Mouse (Mus musculus) adrenal gland, adult 18-20 months (tissue): ENCODE measurements at regions not wholly inside any gene's neighbourhood (a gene's known extent, or its start where the extent isn't known, plus 50 kb on each side); places are given as distances from the start of the nearest gene placed in this dataset.
"Not testable (repeated sequence)": the region's sequence is repeated elsewhere in the genome, so short reads cannot be mapped to it uniquely, and the experiment has no call there.

Experiments
- DNase-seq, 2 experiments: peaks; one replicate each; pipeline ENCODE4 v3.0.0; 2021 to 2022; ENCODE audit warnings: low spot score in 2 of 2

- no peak for DNase-seq
Measured at GRCm38 (mm10) chr1:107677404-107677803, 87.6 kb downstream of the Serpinb8 start.

- no peak for DNase-seq
Measured at GRCm38 (mm10) chr1:107696858-107697257, 107.1 kb downstream of the Serpinb8 start.

- no peak for DNase-seq
Measured at GRCm38 (mm10) chr1:107706108-107706548, 116.3 kb downstream of the Serpinb8 start.

DNA sequence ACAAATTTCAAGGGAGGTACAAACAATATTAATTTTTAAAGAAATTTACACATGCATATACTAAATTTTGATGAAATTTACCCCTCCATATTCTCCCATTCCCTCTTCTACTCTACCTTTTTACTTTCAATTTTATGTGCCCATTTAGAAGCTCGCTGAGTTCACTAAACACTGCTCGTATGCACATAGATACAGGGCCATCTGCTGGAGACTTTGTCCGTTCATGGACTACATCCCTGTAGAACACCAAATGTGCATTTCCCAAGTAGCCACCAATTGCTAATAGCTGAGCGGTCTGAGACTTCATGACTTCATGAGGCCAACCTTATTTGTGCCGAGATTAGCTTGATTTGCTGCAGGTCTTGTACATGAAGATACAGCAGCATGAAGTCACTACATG, 118.8 kb downstream of the Serpinb8 start:
- DNase-seq = no peak

GRCm38 (mm10) chr1:107714869-107715268, 125.1 kb downstream of the Serpinb8 start:
- DNase-seq = no peak

GRCm38 (mm10) chr1:107719304-107719703, 129.5 kb downstream of the Serpinb8 start:
- no peak for DNase-seq

- DNase-seq = no peak
Measured at GRCm38 (mm10) chr1:107728113-107728839, 138.5 kb downstream of the Serpinb8 start.

DNA sequence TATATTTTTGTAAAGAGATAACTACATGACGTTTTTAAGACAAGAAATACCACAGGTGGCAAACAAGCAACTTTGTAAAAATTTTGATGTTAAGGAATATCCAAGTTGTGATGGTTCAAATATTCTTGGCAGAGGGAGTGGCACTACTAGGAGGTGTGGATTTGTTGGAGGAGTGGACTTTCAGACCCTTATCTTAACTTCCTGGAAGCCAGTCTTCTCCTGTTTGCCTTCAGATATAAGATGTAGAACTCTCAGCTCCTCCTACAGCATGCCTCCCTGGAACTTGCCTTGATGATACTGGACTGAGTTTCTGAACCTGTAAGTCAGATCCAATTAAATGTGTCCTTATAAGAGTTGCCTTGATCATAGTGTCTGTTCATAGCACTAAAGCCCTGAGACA, 175.5 kb downstream of the Serpinb8 start:
- no peak for DNase-seq

- no peak for DNase-seq
Measured at GRCm38 (mm10) chr1:107767198-107767947, 177.6 kb downstream of the Serpinb8 start.

GRCm38 (mm10) chr1:107772967-107773366, 183.2 kb downstream of the Serpinb8 start:
- DNase-seq = no peak

DNA sequence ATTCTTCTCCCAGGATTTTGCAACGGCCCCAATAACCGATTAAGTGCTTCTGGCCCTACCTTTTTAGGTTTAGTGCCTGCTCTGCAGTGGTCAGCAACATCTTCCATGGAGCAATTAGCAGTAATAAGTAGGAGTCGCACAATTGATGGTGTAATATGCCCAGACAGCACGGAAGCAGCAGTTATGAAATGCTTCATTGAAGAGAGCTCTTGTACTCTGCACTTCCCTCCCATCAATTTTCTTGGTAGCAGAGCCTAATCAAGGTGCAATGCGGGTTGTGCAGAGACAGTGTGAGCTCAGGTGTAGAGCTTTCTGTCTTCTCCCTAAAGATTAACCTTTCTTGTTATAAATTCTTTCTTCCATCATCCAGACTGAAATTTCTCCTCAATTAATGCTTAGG, 193.3 kb downstream of the Serpinb8 start:
- DNase-seq = no peak

DNA sequence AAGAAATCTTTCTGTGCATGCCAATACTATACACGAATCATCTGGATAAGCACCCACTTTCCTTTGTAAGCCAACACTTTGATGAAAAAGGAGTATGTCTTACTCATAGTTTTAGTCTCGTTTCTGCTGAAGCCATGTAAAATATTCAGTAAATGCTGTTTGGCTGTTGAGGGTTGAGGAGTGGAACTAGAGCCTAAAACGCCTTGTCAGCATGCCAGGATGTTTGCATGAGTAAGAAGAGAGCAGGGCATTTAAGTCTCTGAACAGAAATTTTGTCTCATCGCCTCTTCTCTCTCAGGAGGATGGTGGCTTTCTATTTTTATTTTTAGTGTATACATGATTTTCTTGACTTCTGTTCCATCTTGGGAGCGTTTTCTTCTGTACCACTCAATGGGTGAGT, 216.0 kb downstream of the Serpinb8 start:
- no peak for DNase-seq

DNA sequence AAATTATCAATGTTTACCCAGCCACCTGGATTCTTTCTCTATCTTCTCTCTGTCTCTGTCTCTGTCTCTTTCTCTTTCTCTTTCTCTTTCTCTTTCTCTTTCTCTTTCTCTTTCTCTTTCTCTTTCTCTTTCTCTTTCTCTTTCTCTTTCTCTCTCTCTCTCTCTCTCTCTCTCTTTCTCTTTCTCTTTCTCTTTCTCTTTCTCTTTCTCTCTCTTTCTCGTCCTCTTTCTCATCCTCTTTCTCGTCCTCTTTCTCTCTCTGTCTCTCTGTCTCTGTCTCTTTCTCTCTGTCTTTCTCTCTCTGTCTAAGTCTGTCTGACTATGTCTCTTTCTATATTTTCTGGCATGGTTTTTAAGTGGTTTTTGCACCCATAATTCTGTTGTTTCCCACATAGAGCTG, 217.6 kb downstream of the Serpinb8 start:
- not testable (repeated sequence) for DNase-seq

DNA sequence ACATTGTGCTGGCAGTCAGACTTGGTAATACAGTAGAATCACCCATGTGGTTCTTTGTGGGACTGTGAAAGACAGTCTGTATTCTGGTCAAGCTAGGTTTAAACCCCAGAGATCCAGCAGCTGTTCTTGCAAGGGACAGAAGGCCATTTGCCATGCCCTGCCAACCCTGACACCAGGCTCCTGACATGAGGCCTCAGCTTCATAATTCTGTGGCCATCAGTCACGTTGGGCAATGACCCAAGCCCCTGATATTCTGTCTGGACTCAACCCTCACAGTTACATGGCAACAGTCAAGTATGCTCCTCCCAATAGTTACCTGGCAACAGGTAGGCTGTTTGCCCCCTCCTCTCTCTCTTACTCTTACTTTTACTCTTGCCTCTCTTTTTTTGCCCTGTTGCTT, 221.3 kb downstream of the Serpinb8 start:
- DNase-seq = no peak

DNA sequence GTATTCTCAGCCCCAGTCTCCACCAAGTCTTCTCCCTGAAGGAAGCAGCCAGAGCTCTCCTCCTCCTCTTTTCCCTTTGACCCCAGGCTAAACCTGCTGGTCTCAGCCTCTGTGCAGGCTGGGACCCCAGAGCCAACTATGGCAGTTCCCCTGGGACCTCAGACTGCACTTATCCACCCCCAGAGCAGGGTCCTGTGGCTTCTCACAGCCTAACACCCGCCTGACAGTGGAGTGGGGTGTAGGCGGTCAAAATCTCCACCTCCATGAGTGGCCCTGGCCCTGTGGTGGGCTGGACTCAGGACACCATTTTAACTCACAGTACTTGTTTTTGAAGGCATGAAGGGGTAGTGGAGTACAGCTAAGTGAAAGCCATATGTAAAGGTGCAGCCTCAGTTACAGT, 222.1 kb downstream of the Serpinb8 start:
- DNase-seq = no peak

DNA sequence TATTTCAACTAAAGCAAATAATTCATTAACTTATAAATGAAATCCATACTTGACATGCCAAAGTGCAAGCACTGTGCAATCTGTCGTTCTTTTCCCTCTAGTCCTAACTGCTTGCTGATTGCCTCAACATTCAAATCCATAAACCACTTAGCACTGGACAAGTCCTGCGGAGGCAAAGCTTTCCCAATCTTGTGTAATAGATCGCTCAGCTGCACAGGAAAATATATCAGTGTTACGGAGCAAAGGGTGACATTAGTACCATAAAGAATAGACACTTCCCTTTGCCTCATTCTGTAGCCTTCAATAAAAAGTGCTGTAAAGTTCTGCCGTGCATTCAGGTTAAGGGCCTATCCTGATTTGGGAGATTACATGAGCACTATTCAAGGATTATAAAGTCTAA, 248.1 kb downstream of the Serpinb8 start:
- no peak for DNase-seq

- no peak for DNase-seq
Measured at GRCm38 (mm10) chr1:107852386-107852785, 262.6 kb downstream of the Serpinb8 start.

DNA sequence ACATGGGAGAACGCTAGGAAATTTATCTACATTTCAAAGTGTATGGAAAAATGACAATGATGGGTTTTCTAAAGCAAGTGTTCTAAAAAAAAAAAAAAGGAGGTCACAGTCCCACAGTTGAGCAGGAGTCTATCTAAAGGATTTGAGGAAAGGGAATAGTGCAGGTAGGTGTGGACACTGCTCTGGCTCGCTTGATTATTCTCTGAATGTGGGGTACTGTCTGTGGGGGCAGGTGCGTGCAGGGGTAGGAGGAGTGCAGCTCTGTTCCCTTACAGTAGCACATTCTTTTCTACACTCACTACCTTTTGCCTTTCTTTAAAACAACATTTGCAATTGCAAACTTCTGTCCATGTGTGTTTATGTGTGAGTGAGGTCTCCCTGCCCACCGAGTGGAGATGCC, 263.2 kb downstream of the Serpinb8 start:
- no peak for DNase-seq

DNA sequence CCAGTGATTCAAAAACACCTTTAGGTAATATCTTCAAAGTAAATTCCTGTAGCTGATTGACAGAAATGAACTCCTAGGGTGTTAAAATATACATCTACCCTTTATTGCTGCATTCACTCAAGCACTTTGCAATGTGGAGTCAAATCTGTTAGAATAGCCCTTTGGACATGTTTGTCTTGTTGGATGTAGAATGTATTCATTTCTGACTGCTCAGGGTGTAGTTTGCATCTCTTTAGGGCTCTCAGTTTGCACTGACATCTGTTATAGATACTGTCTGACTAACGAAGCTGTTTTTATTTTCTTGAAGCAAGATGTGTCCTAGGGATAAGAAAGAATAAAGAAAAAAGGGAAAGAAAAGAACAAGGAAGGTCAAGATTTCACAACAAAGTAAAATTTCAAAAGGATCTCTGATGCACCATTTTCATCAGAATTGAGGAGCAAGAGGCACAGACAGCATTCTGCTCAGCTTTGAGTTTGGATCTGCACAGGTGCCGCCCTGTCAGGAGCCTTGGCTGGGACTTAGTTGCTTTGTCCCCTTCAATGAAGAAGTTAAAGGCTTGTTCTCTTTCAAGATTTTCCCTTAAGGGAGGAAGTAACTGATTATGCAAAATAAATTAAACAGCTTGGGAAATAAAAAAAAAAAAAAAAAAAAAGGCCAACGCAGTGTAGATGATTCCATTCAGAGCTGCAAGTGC, 308.1 kb downstream of the Serpinb8 start:
- no peak for DNase-seq

GRCm38 (mm10) chr1:107899261-107899660, 309.5 kb downstream of the Serpinb8 start:
- DNase-seq = no peak

- DNase-seq = no peak
Measured at GRCm38 (mm10) chr1:107900449-107900848, 310.6 kb downstream of the Serpinb8 start.

- DNase-seq = no peak
Measured at GRCm38 (mm10) chr1:107900913-107901312, 311.1 kb downstream of the Serpinb8 start.
